Mouse (Mus musculus) heart, postnatal 14 days (tissue): ENCODE results near the gene Megf9. TPM values are rescaled to one million over a fixed set of nuclear protein-coding genes. Genes with fewer than 3 reads are reported as not detected.

Source experiments
- DNase-seq, 2 experiments: peaks; one replicate each; pipeline ENCODE4 v3.0.0; 2021 to 2022
- intact Hi-C: fragments of 180-260 bp; cut with DNase I; formaldehyde crosslinking; loops from one replicate; pipeline ENCODE4 v1.15.1; 2025
- long read RNA-seq, 2 experiments: library from polyadenylated mRNA; stranded (forward); transcript quantifications; one replicate each; pipeline ENCODE4 v2.0.0; 2021
- total RNA-seq, 2 experiments: library from RNA; stranded (reverse); gene quantifications; 2 replicates each; pipeline ENCODE4 v1.2.3; 2021

The Megf9 gene
- total RNA-seq: 10 to 100 TPM; 14.8 to 15.6 TPM
- long read RNA-seq, experiment 1, full-length matches to known transcripts: 1 of 1 reads
- long read RNA-seq, experiment 1, partial matches to known transcripts: 0 of 1 reads
- long read RNA-seq, experiment 1, other reads (novel, unspliced or antisense): 0 of 1 reads
- long read RNA-seq, experiment 2: 0 reads

DNA sequence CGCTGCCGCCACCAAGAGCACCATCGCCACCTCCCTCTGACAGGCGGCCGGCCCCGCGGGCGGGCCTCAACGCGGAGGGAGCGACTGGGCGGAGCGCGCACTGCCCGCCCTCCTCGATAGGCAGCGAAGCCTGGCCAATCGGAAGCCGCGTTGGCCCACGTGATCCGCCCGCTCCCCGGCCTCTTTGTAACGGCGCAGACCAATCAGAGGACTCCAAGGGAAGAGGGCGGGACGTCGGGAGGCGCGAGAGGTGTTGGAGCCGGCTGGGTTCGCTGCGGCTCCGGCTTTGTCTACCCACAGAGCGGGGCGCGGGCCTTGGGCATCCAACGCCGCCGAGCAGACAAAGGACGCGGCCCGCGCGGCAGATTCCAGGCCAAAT is at the start of gene Megf9:
Gene Megf9 (minus strand): TSS at position 105 of the 379 bp plus-strand sequence.
- DNase-seq: peak; percentile 98
- intact Hi-C loops: loop anchor here (5.0 kb wide), 2 partner anchors 83 to 123 kb away; partner anchors contain the start of gene Cdk5rap2

DNA sequence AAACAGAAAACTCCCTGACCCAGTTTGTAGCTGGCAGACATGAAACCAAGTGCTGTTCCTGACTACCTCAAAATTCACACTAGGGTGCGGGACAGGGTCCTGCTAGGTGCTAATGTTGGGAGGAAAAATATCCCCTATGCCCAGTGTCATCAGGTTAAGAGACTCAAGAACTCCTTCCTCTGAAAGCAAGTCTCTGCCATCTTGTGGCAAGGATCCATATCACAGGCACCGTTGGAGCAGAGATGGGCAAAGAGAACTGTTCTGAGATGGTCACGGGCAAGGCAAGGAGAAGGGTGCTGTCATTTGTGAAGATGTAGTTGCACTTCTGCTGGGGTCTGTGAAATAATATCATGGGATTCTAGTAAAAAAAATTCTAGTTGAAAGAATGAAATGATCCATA is 44.9 kb upstream of the Megf9 start:
- DNase-seq: peak; percentile 18 to 51
- intact Hi-C loops: loop anchor here (1.0 kb wide), 1 partner anchor 128 kb away; no protein-coding TSS in a partner anchor

DNA sequence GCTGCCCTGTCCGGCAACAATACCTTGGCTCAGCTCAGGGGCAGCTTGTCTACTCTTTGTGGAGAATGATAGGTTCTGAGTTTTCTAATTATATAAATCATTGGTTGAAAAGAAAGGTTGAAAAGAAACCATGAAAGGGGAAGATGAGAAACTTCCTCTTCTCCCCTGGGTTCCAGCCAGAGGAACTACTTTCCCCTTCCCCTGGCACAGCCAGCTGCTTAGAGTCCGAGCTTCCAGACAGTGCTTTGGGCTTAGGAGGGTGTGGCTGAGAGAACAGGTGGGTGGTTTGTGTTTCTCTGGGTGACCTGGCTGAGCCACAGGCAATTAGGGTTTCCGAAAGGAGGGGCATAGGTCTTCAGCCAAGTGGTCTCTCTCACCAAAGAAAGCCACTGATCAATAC is 43.5 kb upstream of the Megf9 start:
- intact Hi-C loops: no loop called here
- no peak for DNase-seq

DNA sequence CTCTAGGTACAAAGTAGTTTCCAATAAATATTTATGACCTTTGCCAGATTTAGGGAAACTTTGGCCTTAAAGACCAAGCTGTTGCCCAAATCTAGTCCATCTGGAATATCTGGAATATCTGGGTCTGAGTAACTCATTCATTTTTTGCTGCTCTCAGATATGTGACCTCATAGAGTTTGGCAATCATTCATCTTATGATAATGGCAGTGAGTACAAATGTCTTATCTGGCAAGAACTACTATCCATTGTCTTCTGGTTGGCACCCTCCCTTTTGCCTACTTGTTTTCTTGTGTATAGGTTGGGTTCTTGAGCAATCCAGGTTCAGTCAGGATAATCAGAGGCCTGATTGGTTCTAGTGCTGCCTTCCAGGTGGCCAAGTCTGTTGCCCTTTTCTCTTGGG is 41.3 kb upstream of the Megf9 start:
- intact Hi-C loops: no loop called here

DNA sequence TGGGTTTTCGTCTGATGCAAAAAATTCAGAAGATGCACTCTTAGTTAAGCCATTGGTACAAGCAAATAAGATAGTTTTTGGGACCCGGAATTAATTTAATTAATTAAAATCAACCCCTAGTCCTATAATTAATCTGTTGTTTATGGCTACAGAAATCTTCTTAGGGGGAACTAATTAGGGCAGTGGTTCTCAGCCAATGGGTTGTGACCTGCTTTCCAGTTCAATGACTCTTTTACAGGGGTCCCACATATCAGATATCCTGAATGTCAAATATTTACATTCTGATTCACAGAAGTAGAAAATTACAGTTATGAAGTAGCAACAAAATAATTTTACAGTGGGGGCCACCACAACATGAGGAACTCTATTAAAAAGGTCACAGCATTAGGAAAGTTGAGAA is 39.1 kb upstream of the Megf9 start:
- intact Hi-C loops: no loop called here
- DNase-seq: no peak

More for the DNA sequence above, 41.3 kb upstream of the Megf9 start:
- no peak for DNase-seq

DNA sequence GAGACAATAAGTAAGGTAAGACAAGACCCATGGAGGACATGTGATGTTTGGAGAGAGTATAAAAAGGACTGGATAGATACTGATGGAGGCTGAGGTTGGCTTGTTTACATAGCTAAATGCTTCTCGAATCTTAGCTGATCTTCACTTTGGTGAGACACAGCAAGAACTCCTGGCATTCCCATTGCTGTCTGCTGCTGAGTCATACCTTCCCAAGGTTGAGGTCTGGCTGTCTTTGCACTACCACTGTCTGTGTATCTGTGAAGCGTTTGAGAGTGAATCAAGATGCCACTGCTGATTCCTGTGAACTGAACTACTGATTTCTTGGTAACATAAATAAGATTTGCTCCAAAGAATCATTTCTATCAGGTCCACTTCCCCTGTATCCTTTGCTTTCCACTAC is 19.1 kb upstream of the Megf9 start:
- intact Hi-C loops: no loop called here
- DNase-seq: no peak

DNA sequence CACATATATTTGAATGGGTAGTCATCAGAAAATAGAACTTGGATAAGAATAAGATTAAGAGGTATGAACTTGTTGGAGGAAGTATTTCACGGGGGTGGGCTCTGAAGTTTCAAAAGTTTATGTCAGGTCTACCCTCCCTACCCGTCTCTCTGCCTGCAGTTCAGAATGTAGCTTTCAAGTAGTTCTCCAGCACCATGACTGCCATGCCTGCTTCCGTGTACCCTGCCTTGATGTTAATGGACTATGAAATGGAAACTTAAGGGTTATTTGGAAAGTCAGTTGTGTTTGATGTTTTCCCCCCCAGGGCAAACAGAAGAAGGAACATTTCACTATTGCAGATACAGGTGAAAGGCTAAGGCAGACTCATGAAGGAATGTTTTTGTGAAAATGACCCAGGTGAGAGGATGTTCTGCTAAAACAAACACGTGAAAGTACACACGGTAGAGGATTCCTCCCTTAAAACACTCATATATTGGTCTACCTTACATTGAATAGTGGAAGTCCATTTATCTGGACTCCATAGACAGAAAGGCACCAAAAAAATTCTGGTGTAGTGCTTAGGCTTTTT is 18.5 kb upstream of the Megf9 start:
- intact Hi-C loops: no loop called here

DNA sequence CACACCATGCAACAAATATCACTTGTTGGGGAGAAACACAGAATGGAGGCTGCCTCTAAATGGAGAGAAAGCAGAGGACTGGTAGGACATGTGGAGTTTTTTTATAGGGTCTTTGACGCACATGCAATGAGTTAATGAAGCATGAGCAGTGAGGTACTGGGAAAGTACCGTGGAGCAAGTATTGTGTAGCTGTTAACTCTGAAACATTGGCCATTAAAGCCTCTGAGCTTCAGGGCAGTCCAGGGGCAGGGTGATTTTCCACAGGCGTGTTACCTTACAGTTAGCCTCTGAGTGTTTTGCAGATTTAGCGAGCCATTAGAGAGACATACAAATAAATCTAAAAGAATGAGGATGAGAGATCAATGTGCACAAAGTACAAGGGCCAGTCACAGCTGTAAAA is 17.3 kb upstream of the Megf9 start:
- no peak for DNase-seq
- intact Hi-C loops: no loop called here

More for the DNA sequence above, 18.5 kb upstream of the Megf9 start:
- no peak for DNase-seq

DNA sequence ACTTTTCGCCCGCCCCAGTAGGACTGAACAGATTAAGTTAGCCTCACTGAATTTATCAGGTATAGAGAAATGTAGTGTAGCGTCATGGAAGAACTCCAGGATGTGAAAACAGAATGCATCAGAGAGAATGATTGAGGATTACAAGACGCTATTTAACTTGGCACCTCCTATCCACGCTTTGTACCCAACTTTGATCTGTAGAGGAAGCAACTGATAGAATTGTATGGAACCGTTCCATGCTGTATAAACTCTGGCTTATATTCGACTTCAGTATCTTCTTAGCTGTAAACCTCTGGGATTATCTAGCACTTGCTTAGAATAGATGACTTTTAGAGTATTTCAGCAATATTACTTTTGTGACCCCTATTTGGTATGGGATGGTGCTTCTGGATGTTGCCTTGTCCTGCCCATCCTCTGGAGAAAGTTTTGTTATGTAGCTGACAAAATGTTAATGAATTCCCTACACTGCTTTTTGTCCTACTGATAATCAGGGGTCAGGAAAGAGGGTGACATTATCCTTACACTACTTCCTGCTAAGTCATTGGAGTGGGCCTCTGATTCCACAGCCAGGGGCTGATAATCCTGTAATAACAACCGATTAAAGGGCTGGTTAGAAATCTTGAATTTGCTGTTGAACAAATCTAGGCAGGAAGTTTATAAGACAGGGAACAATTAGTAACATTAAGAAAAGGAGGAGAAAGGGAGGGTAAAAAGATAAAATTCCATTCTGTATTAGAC is 12.8 kb upstream of the Megf9 start:
- DNase-seq: no peak
- intact Hi-C loops: no loop called here

DNA sequence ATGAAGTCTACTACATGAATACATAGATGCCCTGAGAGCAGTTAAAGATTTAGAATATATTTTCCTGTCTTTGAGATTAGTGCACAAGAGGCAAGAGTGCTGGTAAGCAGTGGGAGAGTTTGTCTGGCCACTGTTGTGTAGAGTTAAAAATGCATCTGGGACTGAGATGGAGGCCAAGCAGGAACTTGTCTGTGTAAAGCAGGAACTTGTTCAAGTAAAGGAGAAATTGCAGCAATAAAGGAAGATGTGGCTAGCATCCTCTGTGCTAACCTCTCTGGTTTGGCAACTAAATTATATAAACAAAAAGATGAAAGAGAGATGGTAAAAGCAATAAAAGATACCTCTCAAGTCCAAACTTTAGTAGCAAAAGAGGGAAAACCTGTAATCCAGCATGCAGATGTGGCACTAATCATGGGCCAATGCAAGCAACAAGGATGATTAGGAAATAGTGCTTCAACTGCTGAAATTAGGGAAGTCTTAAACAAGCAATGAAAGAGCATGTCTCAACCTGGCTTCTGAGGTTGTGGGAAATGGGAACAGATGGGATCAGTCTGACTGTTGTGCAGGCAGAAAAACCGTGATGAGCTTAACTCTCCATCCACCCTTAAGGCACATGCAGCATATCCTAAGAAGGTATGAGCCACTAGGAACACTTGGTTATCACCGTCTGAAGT is 11.2 kb upstream of the Megf9 start:
- no peak for DNase-seq
- intact Hi-C loops: no loop called here

DNA sequence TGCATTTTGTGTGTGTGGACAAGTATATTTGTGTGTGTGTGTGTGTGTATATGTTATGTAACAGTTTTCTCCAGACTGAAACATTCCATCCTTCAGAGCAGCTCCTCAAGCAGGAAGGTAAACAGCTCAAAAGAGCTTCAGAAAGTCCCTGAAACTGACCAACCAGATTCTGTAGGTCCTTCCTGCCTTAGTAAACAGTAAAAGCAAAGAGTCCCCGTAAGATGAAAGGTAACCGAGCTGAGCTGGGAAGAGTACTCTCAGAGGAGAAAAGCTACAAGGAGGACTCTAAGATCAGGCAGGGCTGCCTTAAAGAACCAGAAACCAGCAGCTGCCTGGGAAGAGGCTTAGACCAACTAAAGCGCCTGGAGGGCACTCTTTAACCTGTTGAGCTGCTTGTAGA is 9.6 kb upstream of the Megf9 start:
- no peak for DNase-seq
- intact Hi-C loops: no loop called here

DNA sequence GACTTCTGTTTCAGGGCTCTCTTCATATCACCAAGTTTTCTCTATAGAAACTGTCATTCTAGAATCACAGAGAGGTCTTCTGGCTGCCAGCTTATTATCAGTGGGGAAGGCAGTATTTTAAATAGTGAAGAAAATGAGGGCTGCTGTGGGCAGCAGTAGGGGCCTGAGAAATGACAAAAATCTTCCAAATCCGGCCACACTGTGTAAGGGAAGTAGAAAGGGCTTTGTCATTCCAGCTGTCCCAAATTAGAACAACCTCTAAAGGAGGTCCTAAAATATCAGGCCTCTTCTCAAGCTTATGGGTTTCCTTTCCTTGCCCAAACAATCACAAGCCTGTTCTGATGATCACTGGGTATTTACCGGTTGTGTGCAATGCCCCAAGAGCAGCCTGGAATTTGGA is 7.6 kb upstream of the Megf9 start:
- intact Hi-C loops: no loop called here
- DNase-seq: no peak

DNA sequence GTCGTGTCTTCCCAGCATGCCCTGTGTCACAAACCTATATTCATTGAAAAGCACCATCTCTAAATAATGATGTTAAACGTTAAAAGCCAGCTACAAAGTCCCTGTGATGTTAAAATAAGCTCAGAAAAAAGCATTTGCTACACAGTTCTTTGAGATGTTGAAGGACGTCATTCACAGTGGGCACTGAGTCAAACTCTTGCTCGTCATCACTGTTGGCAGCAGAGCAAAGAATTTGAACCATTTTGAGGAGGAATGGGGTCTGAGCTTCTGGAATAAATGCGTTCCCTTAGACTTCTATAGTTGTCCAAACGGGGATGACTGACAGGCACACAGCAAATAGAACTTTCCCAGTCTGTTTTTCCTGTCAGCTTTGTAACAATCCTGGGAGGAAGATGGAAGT is 5.9 kb upstream of the Megf9 start:
- DNase-seq: no peak
- intact Hi-C loops: no loop called here

DNA sequence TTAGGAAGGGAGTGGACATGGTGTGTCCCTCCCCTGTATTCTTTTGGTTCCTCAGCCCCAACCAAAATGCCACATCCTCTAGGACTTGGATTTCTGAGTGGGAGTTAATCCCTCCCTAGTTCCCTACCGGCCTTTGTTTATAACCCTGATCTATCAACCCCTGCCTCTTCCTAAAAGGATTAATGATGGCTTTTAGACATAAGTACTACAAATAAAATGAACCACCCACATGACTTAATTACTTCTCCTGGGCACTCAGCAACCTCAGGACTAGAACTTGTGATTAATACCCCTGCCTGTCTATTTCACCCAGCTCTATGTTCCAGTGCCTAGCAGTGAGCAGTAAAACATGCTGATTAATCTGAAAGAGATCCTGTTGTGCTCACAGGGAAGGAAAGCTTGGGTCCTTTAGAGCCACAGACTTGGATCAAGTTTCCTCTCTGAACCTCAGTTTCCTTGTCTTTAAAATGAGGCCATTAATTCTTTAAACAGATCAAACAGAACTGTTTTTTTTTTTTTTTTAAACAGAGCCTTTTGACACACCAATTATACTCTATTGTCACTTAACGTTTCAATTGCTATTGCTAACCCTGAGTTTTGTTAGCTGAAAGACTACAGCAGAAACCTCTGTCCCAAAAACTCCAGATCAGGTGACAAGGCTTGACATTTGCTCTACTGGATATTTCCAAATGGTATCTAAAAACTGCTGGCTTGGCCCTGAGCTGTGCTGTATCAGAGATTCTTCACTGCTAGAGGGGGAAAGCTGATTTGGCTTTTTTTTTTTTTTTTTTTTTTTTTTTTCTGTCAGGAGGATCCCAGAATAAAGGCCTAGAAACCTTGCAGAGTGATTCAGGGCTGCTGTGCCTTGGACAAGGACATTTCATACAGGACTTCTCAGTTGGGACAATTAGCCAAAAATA is 2.1 kb upstream of the Megf9 start:
- intact Hi-C loops: loop anchor here (5.0 kb wide), 1 partner anchor 125 kb away; the partner anchor contains the start of gene Cdk5rap2
- DNase-seq: no peak

DNA sequence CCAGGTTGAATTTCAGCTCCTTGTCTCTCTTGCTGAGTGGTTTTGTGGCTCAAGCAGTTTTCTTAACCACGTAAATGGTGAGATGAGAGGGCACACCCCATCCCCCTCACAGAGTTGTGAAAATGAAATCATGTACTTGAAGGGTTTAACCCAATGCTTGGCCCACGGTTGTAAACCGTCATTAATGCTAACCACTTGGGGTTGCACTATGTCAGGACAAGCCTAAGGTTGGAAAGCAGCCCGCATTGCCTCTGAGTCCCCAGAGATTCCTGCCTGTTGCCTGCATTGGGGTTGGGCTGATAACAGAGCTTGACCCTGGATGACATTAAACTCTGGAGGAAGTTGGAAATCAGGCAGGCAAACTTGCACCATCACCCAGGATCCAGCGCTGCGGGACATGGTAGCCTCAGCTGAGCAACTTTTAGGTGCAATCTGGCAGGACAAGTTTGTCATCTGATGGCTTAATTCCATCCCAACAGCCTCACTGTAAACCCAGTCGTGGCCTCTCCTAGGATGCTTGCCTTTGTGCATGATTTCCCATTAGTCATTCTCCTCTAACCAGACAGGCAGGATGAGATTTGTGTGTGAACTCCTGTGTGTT is 1.0 kb upstream of the Megf9 start:
- DNase-seq: peak; percentile 61 to 70

DNA sequence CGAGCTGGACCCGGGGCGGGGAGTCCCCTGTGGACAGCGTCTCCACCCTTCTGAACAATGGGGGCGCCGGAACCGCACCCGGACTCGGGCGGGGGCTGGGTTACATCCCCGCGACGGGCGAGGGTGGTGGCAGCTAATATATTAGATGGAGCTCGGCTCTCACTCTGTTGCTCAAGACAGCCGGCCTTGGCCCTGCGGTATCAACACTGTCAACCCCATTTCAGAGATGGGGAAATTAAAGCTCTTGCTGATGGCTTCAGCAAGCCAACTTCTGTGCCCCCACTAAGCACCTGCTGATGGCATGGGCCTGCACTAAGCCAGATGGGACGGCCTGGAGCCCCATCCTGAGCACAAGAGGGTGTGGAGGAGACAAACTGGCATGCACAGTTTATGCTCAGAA is 494 bp upstream of the Megf9 start:
- no peak for DNase-seq
- intact Hi-C loops: loop anchor here (5.0 kb wide), 1 partner anchor 123 kb away; the partner anchor contains the start of gene Cdk5rap2

More for the DNA sequence above, 1.0 kb upstream of the Megf9 start:
- intact Hi-C loops: loop anchor here (5.0 kb wide), 1 partner anchor 124 kb away; the partner anchor contains the start of gene Cdk5rap2

DNA sequence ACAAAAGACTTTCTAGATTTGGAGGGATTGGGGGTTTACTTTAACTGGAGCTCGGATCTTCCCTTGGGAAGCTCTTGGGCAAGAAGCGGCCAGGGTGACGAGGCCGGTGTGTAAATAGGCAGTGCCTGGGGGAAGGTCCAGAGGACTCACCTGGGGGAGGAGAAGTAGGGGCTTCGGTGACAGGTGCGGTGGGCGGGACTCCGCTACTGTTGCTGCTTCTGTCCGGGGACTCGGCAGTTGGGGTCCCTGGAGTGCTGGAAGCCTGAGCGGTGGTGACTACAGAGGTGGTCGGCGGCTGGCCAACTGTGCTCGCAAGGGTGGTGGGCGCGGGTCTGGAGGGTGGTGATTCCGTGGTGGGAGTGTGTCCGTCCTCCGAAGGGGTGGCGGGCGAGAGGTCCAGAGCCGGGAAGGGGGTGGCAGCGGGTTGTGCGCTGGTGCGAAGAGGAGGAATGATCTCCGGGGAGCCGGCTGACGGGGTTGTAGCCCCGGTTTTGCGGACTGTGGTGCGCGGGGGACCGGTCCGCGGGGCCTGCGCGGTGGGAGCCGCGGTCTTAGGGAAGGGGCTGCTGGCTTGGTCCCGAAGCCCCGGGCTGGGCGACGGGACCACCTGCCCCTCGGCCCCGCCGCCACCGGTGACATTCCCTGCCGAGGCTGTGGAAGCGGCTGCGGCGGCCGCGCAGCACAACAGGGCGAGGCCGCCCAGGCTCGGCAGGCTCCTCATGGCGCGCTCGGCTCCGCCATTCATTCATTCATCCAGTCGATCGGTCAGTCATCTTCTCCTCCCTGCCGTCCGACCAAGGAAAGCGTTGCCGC is 511 bp downstream of the Megf9 start:
- intact Hi-C loops: loop anchor here (5.0 kb wide), 1 partner anchor 82 kb away; no protein-coding TSS in a partner anchor
- DNase-seq: peak in 1 of 2 experiments; percentile 40

DNA sequence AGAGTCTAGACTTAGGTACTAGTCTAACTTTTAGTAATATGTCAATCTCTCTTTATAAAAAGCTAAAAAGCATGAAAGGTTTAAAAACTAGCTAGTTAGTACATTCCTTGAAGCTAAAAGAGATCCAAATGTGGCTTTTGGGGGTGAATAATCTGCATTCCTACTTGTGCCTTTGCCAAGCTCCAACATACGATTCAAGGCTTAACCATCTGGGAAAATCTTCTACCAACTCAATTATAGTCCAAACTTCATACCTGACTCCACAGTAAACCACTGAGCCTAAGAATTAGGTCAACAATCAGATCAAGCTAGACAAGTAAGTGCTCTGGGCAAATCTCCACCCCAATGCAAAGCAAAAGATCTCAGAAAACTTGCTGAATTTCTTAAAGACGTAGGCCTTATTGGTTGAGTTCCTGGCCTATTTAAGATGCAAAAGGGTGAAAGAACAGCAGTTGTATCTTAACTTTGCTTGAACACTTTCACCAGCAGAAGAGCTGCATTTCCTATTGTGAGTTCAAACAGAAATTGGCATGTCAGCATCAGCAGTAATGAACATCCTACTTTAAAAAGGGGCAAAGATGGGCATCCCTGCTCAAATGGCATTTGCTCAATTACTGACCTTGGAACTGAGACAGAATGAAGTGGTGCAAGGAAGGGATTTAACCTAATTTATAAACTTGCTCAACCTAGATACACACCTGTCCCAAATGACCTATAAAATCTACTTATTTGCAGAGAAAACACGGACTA is 1.6 kb downstream of the Megf9 start:
- intact Hi-C loops: loop anchor here (5.0 kb wide), 1 partner anchor 81 kb away; no protein-coding TSS in a partner anchor
- DNase-seq: no peak
